Mouse (Mus musculus) neural tube, embryonic 14.5 days (tissue): ENCODE results near the gene 2410004P03Rik. TPM values are rescaled to one million over a fixed set of nuclear protein-coding genes. Genes with fewer than 3 reads are reported as not detected.
"Not testable (repeated sequence)": the region's sequence is repeated elsewhere in the genome, so short reads cannot be mapped to it uniquely, and the experiment has no call there.

Source experiments
- ATAC-seq: fragments of 200-750 bp; cut with Nextera tagmentation; 2 replicates; pipeline ENCODE4 v1.8.0; 2017; ENCODE audit warnings: low read depth, mild to moderate bottlenecking, moderate TSS enrichment, moderate library complexity
- H3K27ac ChIP-seq: fragments of 300-500 bp; sonication (generic); 2 replicates; pipeline ENCODE4 v1.5.1; 2014; ENCODE audit warnings: low read depth, mild to moderate bottlenecking, control low read depth, low read length, moderate library complexity, mixed read lengths
- H3K27me3 ChIP-seq: fragments of 300-500 bp; sonication (generic); 2 replicates; pipeline ENCODE4 v1.6.1; 2014; ENCODE audit warnings: low read length; ENCODE audit not compliant: control insufficient read depth, insufficient read depth
- H3K36me3 ChIP-seq: fragments of 300-500 bp; sonication (generic); 2 replicates; pipeline ENCODE4 v1.6.1; 2014; ENCODE audit warnings: low read length, mixed read lengths; ENCODE audit not compliant: control insufficient read depth, insufficient read depth
- H3K4me1 ChIP-seq: fragments of 300-500 bp; sonication (generic); 2 replicates; pipeline ENCODE4 v1.6.1; 2014; ENCODE audit warnings: low read length; ENCODE audit not compliant: control insufficient read depth, insufficient read depth
- H3K4me2 ChIP-seq: fragments of 300-500 bp; sonication (generic); 2 replicates; pipeline ENCODE4 v1.6.1; 2014; ENCODE audit warnings: mild to moderate bottlenecking, low read depth, low read length, control low read depth
- H3K4me3 ChIP-seq: fragments of 300-500 bp; sonication (generic); 2 replicates; pipeline ENCODE4 v1.5.1; 2014; ENCODE audit warnings: low read depth, low read length, control low read depth, mixed read lengths
- H3K9ac ChIP-seq: fragments of 300-500 bp; sonication (generic); replicated peaks from 2 replicates; pipeline ENCODE4 v1.6.1; 2014; ENCODE audit warnings: low read depth, mild to moderate bottlenecking, control low read depth, low read length, mixed read lengths
- H3K9me3 ChIP-seq: fragments of 300-500 bp; sonication (generic); 2 replicates; pipeline ENCODE4 v1.6.1; 2016; ENCODE audit warnings: low read length; ENCODE audit not compliant: control insufficient read depth
- WGBS: fragments of 180-500 bp; shearing (Covaris S2); extraction: QIAGEN DNeasy Blood & Tissue Kit; methylation state at CpG from one replicate; pipeline ENCODE4 v1.1.7; 2014; 5-methylcytosine and 5-hydroxymethylcytosine counted together
- polyA plus RNA-seq: library from polyadenylated mRNA; unstranded; fragments of >200 nt; fragmentation: Nextera tagmentation; extraction: Ambion mirVana; gene quantifications from 2 replicates; pipeline ENCODE4 v1.2.1, GENCODE M21; 2014

The 2410004P03Rik gene
- polyA plus RNA-seq, 1 experiment from 2014 or later = 4.6 TPM

DNA sequence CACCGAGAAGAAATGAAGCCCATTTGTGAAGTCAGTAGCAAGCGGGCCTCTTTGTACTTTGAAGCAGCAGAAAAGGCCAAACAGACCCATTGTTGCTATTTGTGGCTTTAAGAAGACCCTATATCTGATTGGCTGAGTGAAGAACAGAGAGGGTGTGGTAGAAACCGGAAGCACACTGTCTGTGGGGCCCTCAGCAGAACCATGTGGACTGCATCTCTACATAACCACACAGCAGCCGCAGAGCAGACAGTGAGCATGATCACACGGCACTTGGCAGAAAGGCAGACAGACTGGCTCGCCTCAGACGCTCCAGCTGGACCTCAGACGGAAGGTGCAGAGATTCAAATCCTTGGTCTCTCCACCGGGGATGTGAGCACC, 21.9 kb upstream of the 2410004P03Rik start:
- H3K27me3 ChIP-seq = no peaks in the 10 kb centered on the region
- ATAC-seq = peak; percentile 21; the same call in 1 of the 2 replicates
- H3K9ac ChIP-seq = no peak overlapping the region
- H3K27ac ChIP-seq = no peak overlapping the region
- no peaks in the 10 kb centered on the region for H3K9me3 ChIP-seq
- H3K4me1 ChIP-seq = peaks cover 10% of the 10 kb centered on the region; the same call in 1 of the 2 replicates
- no peak overlapping the region for H3K4me2 ChIP-seq
- H3K36me3 ChIP-seq = no peaks in the 10 kb centered on the region
- no peak overlapping the region for H3K4me3 ChIP-seq
- WGBS = 80% methylated on average over 9 of the region's 9 CpGs

DNA sequence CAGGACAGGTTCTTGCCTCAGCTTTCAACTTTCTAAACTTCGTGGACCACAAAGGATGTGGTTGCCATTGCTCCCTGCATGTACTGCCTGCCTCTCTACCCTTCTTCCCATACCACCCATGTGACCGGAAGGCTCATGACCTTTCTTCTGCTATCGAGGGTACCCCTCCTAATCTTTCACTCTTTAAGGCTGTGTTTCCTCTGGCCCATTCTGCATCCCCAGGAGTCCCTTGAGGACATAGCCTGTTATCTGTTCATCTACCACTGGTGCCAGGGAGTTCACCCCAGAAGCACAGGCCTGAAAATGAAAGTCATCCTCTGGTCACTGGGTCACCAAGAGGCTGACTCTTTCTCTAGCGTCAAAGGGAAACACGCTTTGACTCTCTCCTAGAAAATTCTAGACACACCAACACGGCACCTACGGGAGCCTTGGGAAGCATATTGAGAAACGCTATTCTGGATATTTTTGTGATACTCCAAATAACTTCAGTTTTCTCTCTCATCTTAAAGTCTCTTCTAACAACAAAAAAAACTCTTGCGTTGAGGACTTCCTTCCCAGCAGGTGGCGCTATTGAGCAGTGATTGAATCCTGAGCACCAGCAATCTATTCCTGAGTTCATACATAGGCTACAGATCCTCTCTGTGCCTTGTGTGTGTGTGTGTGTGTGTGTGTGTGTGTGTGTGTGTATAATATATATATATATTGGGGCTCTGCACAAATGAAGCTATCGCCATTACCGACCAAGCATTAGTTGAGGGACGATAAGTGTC, 21.4 kb upstream of the 2410004P03Rik start:
- Histone ChIP-seq H3K4me2 (no peak overlapping the region), H3K4me1 (peaks cover 10% of the 10 kb centered on the region; the same call in 1 of the 2 replicates), H3K9me3 (no peaks in the 10 kb centered on the region), H3K9ac (no peak overlapping the region), H3K27me3 (no peaks in the 10 kb centered on the region), H3K36me3 (no peaks in the 10 kb centered on the region), H3K27ac (no peak overlapping the region), H3K4me3 (no peak overlapping the region)
- WGBS = 44% methylated on average over 13 of the region's 13 CpGs
- ATAC-seq = no peak; the same call in 1 of the 2 replicates

DNA sequence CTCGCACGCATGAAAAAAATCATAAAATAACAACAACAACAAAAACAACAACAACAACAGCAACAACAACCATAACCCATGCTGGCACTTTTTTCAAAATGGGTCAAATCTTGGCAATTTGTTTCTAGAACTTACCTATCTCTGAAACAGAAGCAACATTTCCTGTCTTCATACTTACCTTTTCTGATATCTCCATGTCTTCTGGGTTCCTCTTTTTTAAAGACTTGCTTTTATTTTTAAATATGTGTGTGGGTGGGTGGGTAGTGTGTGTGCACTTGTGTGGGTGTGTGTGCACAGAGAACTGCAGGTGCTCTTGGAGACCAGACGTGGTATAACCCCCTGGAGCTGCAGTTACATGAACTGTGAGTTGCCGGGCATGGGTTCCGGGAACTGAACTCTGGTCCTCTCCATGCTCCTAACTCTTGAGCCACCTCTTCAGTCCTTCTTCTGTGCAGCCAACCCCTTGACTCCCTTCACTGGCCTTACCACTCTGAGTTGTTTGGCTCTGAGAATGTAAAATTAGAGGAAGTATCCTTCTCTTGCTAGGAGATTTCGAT, 13.1 kb upstream of the 2410004P03Rik start:
- Histone ChIP-seq H3K36me3 (no peaks in the 10 kb centered on the region), H3K9me3 (no peaks in the 10 kb centered on the region), H3K9ac (no peak overlapping the region), H3K4me3 (no peak overlapping the region), H3K4me1 (no peaks in the 10 kb centered on the region), H3K27ac (no peak overlapping the region), H3K27me3 (no peaks in the 10 kb centered on the region), H3K4me2 (no peak overlapping the region)
- ATAC-seq = no peak
- WGBS = 92% methylated on average over 6 of the region's 6 CpGs

DNA sequence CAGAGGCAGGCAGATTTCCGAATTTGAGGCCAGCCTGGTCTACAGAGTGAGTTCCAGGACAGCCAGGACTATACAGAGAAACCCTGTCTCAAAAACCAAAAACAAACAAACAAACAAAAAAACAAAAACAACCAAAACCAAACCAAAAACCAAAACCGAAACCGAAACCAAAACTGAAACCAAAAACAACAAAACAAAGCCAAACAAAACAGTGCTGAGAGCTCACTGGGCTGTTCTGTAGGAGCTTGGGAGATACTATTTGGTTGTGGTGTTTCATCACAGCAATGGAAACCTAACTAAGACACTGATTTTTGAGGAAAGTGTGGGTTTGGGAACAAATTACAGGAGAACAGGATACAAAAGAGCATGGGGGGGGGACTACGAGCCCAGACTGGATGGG, 10.6 kb upstream of the 2410004P03Rik start:
- Histone ChIP-seq H3K36me3 (no peaks in the 10 kb centered on the region), H3K4me3 (no peak overlapping the region), H3K27ac (no peak overlapping the region), H3K9me3 (no peaks in the 10 kb centered on the region), H3K9ac (no peak overlapping the region), H3K27me3 (no peaks in the 10 kb centered on the region), H3K4me2 (no peak overlapping the region), H3K4me1 (no peaks in the 10 kb centered on the region)
- ATAC-seq = no peak
- 90% methylated on average over 4 of the region's 4 CpGs for WGBS

DNA sequence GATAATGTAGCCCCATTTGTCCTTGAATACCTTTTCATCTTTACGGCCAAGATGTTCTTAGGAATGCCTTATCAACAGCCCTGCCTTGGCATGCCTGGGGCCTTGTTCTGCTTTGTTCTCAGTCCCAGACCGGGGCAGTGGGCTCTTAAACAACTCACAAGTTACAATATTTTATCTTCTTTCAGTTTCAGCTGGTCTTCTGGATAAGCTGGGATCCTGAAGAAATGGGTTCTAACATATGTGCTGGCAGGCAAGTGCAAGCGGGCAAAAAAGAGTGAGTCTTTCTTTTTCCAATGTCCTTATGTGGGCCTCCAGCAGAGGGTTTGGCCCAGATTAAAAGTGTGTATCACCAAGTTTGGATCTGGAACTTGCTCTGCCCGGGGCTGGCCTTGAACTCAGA, 9.6 kb upstream of the 2410004P03Rik start:
- WGBS = 91% methylated on average over 4 of the region's 4 CpGs

DNA sequence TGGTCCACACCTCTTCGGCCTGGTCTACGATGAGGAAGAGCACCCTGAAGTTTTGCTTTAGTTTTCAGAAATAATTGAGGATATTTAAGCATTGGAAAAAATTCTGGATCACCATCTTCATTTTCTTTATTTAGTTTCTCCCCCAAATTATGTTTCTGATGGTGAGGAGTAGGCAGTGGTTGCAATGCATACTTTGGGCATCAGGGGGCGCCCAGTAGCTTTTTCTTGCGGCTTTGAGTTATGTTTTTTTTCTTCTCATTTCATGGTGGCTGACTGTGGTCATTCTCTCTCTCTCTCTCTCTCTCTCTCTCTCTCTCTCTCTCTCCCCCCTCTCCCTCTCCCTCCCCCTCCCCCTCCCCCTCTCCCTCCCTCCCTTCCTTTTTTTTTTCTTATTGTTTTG, 6.9 kb upstream of the 2410004P03Rik start:
- ATAC-seq = no peak
- Histone ChIP-seq H3K36me3 (no peaks in the 10 kb centered on the region), H3K4me1 (no peaks in the 10 kb centered on the region), H3K4me3 (no peak overlapping the region), H3K27me3 (no peaks in the 10 kb centered on the region), H3K9ac (no peak overlapping the region), H3K9me3 (no peaks in the 10 kb centered on the region), H3K4me2 (no peak overlapping the region), H3K27ac (no peak overlapping the region)
- 28% methylated on average over 4 of the region's 4 CpGs for WGBS

More for the DNA sequence above, 9.6 kb upstream of the 2410004P03Rik start:
- H3K27ac ChIP-seq, H3K9ac ChIP-seq, H3K4me3 ChIP-seq, ATAC-seq, H3K27me3 ChIP-seq, H3K4me1 ChIP-seq, H3K36me3 ChIP-seq, H3K9me3 ChIP-seq, H3K4me2 ChIP-seq: not testable (repeated sequence)

DNA sequence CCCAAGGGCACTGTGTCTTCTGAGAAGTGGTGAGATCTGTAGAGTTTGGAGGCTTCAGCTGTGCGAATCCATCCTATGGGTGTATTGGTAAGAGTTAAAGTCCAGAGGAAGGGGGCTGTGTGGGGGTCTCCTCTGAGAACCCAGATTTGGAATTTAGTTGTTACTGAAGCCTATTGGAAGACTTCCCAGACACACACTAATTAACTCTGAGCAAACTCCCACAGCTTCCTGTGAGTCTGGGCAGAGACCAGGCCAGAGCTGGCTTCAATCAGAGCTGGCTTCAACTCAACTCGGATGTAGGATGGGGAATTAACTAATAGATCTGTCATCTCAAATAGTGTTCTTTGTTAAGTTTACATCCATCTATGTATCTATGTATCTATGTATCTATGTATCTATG, 4.2 kb upstream of the 2410004P03Rik start:
- Histone ChIP-seq H3K9me3 (no peaks in the 10 kb centered on the region), H3K9ac (no peak overlapping the region), H3K27ac (no peak overlapping the region), H3K27me3 (no peaks in the 10 kb centered on the region), H3K4me1 (no peaks in the 10 kb centered on the region), H3K4me3 (no peak overlapping the region), H3K36me3 (no peaks in the 10 kb centered on the region), H3K4me2 (no peak overlapping the region)
- no peak for ATAC-seq
- WGBS = 80% methylated on average over 2 of the region's 2 CpGs

DNA sequence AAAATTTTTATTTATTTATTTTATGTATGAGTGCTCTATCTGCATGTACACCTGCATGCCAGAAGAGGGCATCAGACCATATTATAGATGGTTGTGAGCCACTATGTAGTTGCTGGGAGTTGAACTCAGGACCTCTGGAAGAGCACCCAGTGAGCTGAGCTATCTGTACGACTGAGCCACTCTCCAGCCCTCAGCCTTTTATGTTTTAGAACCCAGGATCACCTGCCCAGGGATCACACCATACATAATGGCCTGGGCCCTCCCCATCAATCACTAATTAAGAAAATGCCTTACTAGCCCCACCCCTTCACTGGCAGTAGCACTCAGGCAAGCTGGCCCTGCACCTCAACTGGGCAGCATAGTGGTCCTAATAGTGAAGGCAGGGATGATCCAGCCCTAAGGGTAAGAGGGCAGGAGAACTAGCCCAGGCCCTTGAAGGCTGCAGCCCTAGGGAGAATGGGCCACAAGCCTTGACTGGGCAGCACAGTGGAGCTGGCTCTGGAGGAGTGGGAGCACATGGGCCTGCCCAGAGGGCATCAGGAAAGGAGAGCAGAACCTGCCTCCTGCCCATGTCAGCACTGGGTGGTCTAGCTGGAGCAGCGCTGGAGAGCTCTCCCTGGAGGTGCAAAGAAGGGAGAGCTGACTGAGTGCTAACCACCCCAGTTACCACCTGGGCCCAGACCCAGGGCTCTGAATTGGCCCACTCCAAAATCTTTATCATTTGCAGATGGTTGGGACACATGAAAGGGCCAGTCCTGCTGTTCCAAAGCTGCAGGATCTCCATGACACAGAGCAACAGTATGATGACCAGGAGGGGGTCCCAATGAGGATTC, 756 bp upstream of the 2410004P03Rik start:
- ATAC-seq = 0 out of 2 replicates have a peak, but pooled peaks have one; percentile 15

DNA sequence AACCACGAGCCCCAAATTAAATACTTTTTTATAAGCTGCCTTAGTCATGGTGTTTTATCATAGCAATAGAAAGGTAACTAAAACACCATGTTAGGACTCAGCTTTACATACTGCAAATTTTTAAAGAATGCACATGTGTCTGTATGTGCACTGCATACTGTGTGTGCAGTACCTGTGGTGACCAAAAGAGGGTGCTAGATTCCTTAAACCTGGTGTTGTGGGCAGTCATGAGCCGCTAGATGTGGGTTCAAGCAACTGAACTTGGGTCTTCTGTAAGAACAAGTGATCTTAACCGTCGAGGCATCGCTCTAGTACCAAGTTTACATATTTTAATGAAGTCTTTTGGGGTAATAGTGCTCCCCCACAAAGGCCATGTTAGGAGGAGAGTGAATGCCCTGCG, 2.1 kb downstream of the 2410004P03Rik start:
- H3K9ac ChIP-seq = no peak overlapping the region

More for the DNA sequence above, 756 bp upstream of the 2410004P03Rik start:
- WGBS = 75% methylated on average over 2 of the region's 2 CpGs
- H3K27ac ChIP-seq = no peak overlapping the region
- H3K9me3 ChIP-seq = no peaks in the 10 kb centered on the region
- no peaks in the 10 kb centered on the region for H3K4me1 ChIP-seq
- no peaks in the 10 kb centered on the region for H3K27me3 ChIP-seq
- H3K4me2 ChIP-seq = no peak overlapping the region
- no peak overlapping the region for H3K4me3 ChIP-seq
- H3K9ac ChIP-seq = no peak overlapping the region
- H3K36me3 ChIP-seq = no peaks in the 10 kb centered on the region

More for the DNA sequence above, 2.1 kb downstream of the 2410004P03Rik start:
- Histone ChIP-seq H3K4me1 (no peaks in the 10 kb centered on the region), H3K36me3 (no peaks in the 10 kb centered on the region), H3K9me3 (no peaks in the 10 kb centered on the region), H3K4me3 (no peak overlapping the region), H3K27me3 (no peaks in the 10 kb centered on the region), H3K27ac (no peak overlapping the region), H3K4me2 (no peak overlapping the region)
- 95% methylated on average over 6 of the region's 6 CpGs for WGBS
- ATAC-seq = no peak
